Mouse (Mus musculus) gastrocnemius, adult 2 months (tissue): ENCODE data around the gene Cntnap2. TPM values are rescaled to one million over a fixed set of nuclear protein-coding genes. Genes with fewer than 3 reads are reported as not detected.

ENCODE experiments used
- DNase-seq: peaks from one replicate; pipeline ENCODE4 v3.0.0; 2022
- H3K27ac ChIP-seq: fragments of 200-600 bp; 2 replicates; pipeline ENCODE4 v1.8.1; 2022; ENCODE audit warnings: mild to moderate bottlenecking
- H3K4me3 ChIP-seq: fragments of 200-600 bp; 2 replicates; pipeline ENCODE4 v1.8.1; 2022; ENCODE audit warnings: mild to moderate bottlenecking, moderate library complexity
- CTCF ChIP-seq: fragments of 200-600 bp; IDR thresholded peaks from 2 replicates; pipeline ENCODE4 v1.8.1; 2022; ENCODE audit warnings: antibody characterized with exemption, mild to moderate bottlenecking, moderate library complexity
- intact Hi-C: fragments of 180-260 bp; cut with DNase I; formaldehyde crosslinking; loops from one replicate; pipeline ENCODE4 v1.15.1; 2025
- total RNA-seq, 2 experiments: library from RNA; stranded (reverse); gene quantifications; 2 replicates each; pipeline ENCODE4 v1.2.3; 2021

The Cntnap2 gene
- total RNA-seq, 2 experiments from 2014 or later = 4.8 to 5.7 TPM

- Histone ChIP-seq H3K4me3 (no peak overlapping the region), H3K27ac (peak overlapping the region; percentile 70)
- intact Hi-C loops = no loop called here
- DNase-seq = peak; percentile 17
- no peak for TF ChIP-seq CTCF
Measured at GRCm38 (mm10) chr6:47333016-47333415, 2273.9 kb downstream of the Cntnap2 start.

- no peak for TF ChIP-seq CTCF
- H3K4me3 ChIP-seq = no peak overlapping the region
- intact Hi-C loops = no loop called here
- DNase-seq = no peak
- no peak overlapping the region for H3K27ac ChIP-seq
Measured at GRCm38 (mm10) chr6:47334377-47334776, 2275.2 kb downstream of the Cntnap2 start.

GRCm38 (mm10) chr6:47337300-47337699, 2278.1 kb downstream of the Cntnap2 start:
- no peak for DNase-seq
- H3K27ac ChIP-seq = no peak overlapping the region
- H3K4me3 ChIP-seq = no peak overlapping the region
- TF ChIP-seq CTCF = no peak
- intact Hi-C loops = no loop called here

GRCm38 (mm10) chr6:47338113-47338512, 2279.0 kb downstream of the Cntnap2 start:
- no peak for DNase-seq
- Histone ChIP-seq H3K4me3 (no peak overlapping the region), H3K27ac (no peak overlapping the region)
- TF ChIP-seq CTCF = no peak
- intact Hi-C loops = no loop called here

GRCm38 (mm10) chr6:47340813-47341502, 2281.8 kb downstream of the Cntnap2 start:
- DNase-seq = no peak
- no peak for TF ChIP-seq CTCF
- H3K4me3 ChIP-seq = no peak overlapping the region
- H3K27ac ChIP-seq = no peak overlapping the region
- intact Hi-C loops = no loop called here

- intact Hi-C loops = no loop called here
Measured at GRCm38 (mm10) chr6:47341503-47341884, 2282.3 kb downstream of the Cntnap2 start.

GRCm38 (mm10) chr6:47343245-47343644, 2284.1 kb downstream of the Cntnap2 start:
- no peak for DNase-seq
- H3K4me3 ChIP-seq = no peak overlapping the region
- TF ChIP-seq CTCF = no peak
- intact Hi-C loops = no loop called here
- no peak overlapping the region for H3K27ac ChIP-seq

More at GRCm38 (mm10) chr6:47341503-47341884, 2282.3 kb downstream of the Cntnap2 start:
- no peak for TF ChIP-seq CTCF
- no peak for DNase-seq
- Histone ChIP-seq H3K4me3 (no peak overlapping the region), H3K27ac (no peak overlapping the region)

- intact Hi-C loops = no loop called here
- H3K27ac ChIP-seq = no peak overlapping the region
- no peak for DNase-seq
- no peak for TF ChIP-seq CTCF
- H3K4me3 ChIP-seq = no peak overlapping the region
Measured at GRCm38 (mm10) chr6:47344696-47345095, 2285.5 kb downstream of the Cntnap2 start.

GRCm38 (mm10) chr6:47350100-47350690, 2291.0 kb downstream of the Cntnap2 start:
- no peak for TF ChIP-seq CTCF
- no peak for DNase-seq
- intact Hi-C loops = no loop called here
- no peak overlapping the region for H3K27ac ChIP-seq
- no peak overlapping the region for H3K4me3 ChIP-seq
